Mouse (Mus musculus): ENCODE results near the gene Hoxc6. TPM values are rescaled to one million over a fixed set of nuclear protein-coding genes. Genes with fewer than 3 reads are reported as not detected.

Gene Hoxc6
- total RNA-seq, 2 experiments from 2014 or later: not detected

DNA sequence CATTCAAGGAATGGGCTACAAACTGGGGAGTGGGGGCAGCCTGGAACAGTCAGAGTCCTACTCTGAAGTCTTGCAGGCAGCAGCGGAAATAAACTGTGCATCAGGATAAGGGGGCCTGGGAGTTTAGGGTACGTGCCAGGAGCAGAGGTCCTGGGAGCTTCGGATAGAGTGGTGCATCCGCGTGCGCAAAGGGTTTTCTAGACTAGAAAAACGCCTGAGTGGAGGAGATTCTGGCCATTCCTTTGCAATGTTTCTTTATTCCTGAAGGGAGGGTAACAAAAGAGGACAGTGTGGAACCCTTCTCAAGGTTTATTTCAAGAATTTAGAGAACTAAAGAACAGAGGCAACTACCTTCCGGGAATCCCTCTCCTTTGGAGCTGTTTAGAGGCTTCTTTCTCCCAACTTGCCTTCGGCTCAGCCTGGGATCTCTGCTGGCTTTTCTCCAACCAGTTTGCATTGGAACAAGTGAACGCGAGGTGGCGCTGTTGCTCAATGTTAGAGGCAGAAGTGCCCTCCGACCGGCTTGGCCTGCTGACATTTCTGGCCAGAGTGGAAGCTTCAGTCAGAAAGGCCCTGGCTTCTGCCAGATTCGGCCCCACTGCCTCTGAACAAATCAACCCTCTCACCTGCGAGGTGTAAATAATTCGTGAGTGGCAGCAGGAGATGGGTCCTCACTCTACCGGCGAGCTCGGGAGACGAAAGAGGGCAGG, 10.8 kb upstream of the Hoxc6 start:
- DNase-seq (ENCODE audit: extremely low spot score in 1 of 2, low spot score in 1 of 2): peak; percentile 79 to 94

DNA sequence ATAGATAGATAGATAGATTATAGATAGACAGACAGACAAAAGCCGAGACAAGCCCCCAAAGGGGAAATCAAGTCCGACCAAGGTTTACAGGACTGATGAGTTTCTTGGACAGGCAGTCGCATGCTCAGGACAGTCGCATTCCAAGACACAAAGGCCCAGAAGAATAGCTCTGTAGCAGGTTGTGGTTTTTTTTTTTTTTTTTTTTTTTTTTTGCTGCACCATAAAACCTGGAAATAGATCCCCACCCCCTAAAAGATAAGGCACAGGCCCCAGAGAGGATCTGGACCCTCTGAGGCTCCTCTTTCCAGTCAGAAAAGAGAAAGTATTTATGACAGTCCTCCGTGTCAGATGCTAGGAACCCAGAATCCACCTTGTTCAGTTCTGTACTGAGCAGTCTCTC, 10.0 kb upstream of the Hoxc6 start:
- DNase-seq (ENCODE audit: extremely low spot score in 1 of 2, low spot score in 1 of 2): no peak

DNA sequence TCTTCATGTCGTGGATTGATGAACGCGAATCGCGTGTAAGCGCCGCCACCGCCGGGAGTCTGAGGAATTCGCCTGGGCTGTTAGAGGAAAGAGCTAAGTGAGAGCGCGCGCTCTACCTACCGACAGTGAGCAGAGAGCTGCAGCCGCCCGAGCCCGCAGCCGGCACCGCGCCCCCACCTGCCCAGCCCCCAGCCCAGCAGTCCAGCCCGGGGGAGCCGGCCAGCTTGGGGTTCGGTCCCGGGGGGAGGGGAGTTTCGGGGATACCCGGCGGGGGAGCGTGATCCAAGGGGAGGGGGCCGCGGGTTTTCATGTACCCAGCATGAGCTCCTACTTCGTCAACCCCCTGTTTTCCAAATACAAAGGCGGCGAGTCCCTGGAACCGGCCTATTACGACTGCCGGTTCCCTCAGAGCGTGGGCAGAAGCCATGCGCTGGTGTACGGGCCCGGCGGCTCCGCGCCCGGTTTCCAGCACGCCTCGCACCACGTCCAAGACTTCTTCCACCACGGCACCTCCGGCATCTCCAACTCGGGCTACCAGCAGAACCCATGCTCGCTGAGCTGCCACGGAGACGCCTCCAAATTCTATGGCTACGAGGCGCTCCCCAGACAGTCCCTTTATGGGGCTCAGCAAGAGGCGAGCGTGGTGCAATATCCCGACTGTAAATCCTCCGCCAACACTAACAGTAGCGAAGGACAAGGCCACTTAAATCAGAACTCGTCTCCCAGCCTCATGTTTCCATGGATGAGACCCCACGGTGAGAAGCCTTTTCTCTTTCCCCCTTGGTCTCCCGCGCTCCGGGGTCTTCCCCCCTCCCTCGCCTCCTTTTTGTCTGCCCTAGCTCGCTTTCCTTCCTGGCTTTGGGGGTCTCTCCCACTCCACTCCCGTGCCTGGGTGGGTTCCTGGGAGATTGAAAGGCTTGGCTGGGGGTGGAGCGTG, 7.3 kb upstream of the Hoxc6 start, which contains the start of gene Hoxc8:
Hoxc8 (plus strand) TSS at position 147 of the 937 bp plus-strand sequence.
- no peak for DNase-seq (ENCODE audit: extremely low spot score in 1 of 2, low spot score in 1 of 2)

DNA sequence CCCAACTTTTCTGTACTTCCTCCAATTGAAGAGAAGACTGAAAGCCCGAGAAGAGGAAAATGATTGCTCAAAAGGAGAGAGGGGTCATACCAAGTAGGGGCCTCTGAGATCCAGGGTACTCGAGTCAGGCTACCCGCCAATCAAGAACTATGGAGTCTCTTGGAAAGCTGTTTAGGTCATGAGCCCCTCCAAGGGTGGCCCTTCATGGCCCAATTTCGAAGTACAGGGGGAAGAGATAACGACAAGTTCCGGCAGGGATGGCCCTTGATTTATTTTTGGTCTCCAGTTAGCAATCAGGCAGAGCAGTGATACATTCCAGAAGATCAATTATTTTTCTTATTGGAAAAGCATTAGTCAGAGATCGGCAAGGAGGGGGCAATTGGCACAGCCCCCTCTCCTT, 6.3 kb upstream of the Hoxc6 start:
- no peak for DNase-seq (ENCODE audit: extremely low spot score in 1 of 2, low spot score in 1 of 2)

DNA sequence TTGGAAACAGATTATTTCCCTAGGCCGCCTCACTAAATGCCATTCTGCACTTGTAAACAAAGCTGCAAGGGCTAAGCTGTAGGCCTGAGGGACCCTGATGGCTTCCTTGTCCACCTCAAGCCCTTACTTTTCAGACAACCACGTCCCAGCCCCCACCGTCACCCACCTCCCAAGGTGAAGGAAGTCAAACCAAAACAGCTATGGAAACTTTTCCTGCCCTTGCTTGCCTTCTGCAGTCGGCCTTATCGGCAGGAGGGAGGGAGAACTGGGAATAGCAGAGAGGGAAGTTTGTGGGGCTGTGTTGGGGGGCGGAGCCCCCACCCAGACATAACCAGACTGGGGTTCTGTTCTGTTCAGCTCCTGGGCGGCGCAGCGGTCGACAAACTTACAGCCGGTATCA, 5.9 kb upstream of the Hoxc6 start:
- no peak for DNase-seq (ENCODE audit: extremely low spot score in 1 of 2, low spot score in 1 of 2)

DNA sequence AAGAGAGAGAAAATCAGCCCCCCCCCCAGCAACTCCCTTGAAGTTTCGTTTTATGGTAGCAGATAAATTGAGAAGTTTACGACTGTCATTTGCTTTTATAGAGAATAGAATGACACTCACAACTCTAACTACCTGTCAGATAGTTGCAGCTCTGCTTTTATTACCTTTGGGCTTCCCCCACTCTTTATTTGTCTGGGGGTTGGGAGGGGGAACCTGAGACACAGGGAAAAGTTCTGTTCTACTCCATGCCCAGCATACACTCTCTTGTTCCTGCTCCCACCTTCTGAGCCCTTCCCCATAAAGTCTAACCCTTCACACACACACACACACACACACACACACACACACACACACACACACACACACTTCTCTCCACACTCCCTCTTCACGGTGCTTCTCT, 5.2 kb upstream of the Hoxc6 start:
- DNase-seq (ENCODE audit: extremely low spot score in 1 of 2, low spot score in 1 of 2): no peak

DNA sequence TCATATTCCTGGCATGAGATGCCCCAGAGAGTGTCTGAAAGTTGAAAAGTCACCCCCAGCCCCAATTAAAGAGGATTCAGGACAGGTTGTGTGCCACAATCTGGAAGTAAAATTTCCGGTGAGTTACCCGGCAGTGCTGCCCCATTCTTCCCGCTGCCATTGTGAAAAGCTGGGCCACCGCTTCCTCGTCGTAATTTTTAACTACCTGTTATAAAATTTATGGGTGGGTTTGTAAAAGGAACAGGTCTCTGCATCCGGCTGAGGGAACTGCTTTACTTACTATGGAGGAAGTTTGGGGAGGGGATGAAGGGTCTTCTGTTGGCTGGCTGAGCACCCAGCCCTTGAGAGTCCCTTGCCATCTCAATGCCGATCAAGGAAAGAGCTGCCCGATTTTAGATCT, 1.5 kb upstream of the Hoxc6 start:
- DNase-seq (ENCODE audit: extremely low spot score in 1 of 2, low spot score in 1 of 2): no peak

DNA sequence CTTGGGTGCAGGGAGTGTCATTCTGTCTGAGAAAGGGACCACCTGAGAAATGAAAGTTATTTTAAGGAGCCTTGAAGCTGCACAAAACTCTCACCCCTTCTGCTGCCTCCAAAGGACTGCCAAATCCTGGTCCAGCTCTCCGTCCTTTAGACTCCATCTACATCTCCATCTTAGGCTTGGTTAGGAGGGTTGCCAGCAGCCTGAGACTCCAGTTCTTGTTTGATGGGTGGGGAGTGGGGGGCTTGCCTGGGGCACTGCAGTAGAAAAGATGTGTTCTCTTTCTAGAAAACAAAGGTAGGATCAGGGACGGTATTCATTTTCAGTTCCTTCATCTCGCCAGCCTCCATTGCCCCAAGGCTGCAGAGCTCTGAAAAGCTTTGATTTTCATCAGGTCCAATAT, 626 bp upstream of the Hoxc6 start:
- DNase-seq (ENCODE audit: extremely low spot score in 1 of 2, low spot score in 1 of 2): no peak

DNA sequence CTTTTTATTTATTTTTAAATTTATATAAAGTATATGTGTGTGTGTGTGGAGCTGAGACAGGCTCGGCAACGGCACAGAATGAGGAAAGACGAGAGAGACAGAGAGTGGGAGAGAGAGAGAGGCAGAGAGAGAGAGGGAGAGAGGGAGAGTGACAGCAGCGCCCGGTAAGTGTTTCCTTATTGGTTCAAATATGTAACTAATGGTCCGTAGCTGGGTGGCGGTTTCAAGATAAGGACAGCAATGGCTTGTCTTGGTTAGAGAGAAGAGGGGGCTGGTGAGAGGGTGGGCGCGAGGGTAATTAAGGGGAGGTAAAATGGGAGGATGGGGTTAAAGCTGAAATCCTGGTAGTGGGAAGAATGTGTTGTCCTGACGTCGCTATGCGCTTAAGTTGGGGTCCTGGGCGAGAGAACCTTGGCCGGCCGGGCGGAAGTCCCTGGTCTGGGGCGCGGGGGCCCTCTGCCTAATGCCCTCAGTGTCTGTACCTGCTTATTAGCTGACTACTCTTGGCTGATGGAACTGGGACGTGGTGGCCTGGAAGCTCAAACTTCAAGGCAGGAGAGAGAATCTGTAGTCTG, 638 bp downstream of the Hoxc6 start:
- DNase-seq (ENCODE audit: extremely low spot score in 1 of 2, low spot score in 1 of 2): no peak

DNA sequence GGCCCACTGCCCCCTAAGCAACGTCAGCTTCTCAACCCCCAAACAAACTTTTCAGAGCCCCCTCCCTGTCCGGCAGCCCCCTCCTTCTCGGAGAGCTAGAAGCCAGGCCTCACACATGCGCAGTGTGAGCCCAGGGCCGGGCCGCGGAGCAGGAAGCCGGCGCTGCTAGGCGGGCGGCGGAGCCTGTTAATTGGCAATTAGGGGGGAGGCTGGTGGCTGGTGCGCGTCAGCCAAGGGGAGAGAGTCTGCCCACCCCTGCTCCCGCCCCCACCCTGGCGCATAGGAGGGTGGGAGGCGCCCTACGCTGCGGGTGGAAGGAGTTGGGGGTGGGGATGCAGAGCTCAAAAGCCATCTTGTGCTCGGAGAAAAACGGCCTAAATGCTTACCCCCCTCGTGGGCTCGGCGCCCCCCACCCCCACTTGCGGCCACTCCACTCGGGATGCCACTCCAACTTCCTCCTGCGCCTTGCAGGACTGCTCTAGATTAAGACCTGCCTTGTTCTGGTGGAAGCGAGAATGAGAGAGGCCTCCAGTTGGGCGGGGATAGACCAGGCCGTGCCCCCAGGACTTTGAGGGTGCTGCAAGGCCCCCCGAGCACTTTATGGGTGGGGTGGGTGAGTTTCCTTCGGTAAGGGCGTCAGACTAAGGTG, 1.2 kb downstream of the Hoxc6 start:
- DNase-seq (ENCODE audit: extremely low spot score in 1 of 2, low spot score in 1 of 2): no peak

DNA sequence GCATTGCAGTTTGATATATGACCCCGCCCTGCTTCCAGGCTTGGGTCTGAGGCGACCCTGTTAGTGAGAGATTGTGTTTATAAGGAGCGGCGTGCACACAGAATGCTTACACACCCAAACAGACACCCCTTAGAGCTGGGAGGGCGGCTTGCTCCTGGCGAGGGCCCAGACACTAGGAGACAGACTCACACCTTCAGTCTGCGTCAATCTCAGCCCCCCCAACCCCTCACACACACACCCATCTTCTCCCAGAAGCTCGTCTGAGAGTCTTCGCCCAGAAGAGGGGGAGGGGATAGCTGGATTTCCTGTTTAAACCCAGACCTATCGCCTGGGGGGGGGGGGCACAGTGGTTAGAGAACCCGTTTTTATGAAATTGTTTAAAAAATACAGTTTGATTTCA, 1.9 kb downstream of the Hoxc6 start:
- DNase-seq (ENCODE audit: extremely low spot score in 1 of 2, low spot score in 1 of 2): no peak

DNA sequence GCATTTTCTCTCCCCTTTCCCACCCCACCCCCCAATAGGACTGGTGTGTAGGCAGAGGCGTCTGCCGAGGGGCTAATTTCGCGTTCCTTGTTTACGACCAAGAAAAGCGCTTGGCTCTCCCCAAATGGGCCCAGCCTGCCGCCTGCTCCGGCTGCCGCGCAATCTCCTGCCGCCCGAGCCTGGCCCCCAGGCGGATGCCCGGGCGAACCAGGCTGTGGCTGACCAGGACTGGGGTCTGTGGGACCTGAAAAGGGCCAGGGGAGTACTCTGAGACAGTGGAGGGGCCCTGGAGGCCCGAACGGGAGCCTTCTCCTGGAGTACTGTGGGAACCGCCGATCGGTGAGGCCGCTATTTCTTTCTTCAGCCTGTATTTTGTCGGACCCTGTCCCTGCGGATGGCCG, 2.4 kb downstream of the Hoxc6 start:
- no peak for DNase-seq (ENCODE audit: extremely low spot score in 1 of 2, low spot score in 1 of 2)

DNA sequence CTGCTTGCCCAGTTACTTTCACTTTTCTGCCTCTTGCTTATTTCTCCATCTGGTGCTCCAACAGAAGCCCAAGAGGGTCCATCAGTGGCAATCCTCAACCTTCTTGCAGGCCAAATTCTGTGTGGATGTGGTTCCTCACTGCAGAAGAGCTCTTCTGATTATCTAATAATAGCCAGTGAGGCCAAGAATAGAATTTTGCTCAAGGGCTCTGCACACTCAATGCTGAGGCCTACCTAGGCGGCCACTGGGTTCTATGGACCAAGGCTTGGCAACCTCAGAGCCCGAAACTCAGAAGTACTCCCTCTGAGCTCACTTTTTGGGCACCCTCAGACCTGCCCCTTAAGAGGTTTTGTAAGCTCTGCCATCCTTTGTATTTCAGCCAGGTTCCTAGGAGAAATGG, 3.3 kb downstream of the Hoxc6 start:
- DNase-seq (ENCODE audit: extremely low spot score in 1 of 2, low spot score in 1 of 2): no peak

DNA sequence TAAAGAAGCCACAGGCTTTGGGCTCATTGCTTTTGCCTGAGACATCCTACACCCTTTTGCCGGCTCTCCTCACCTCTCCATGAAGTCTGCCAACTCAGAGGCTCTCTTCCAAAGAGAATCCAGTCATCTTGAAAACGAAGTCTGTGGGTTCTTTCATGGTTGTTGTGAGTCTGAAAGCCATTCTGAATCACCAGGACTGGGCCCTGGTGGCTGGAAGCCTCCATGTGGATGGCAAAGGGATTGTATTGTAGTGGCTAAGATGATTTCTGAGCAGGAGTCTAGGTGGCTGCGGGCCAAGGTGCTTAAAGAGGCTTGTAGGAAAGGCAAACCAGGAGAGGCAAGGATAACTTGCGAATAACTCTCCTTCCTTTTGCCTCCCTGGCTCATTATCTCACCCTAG, 4.1 kb downstream of the Hoxc6 start:
- no peak for DNase-seq (ENCODE audit: extremely low spot score in 1 of 2, low spot score in 1 of 2)

DNA sequence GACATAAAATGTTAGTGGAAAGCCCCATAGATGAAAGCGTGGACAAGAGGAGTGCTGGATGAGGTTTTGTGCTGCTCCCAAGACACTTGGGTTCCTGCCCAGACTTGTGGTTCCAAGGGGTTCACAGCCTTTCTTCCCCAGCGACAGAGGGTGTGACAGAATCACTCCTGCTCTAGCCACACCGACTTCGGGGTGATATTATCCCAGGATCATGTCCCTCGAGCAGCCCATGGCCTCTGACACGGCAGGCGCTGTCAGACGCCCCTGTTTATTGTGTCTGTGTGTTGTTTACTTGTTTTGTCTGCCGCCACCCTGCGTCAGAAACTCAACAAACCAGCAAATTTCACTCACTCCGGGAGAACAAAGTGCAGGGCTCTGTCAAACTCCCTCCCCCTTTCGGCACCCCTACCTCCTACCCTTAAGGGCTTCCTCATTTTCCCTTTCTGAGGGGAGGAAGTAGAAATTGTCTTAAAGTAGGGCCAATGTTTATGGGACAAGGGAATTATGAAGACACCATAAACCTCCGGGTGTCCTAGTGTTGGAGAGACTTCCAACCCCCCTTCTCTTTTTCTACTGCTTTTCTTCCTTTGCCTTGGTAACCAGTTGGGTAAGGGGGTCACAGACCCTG, 4.9 kb downstream of the Hoxc6 start:
- no peak for DNase-seq (ENCODE audit: extremely low spot score in 1 of 2, low spot score in 1 of 2)

DNA sequence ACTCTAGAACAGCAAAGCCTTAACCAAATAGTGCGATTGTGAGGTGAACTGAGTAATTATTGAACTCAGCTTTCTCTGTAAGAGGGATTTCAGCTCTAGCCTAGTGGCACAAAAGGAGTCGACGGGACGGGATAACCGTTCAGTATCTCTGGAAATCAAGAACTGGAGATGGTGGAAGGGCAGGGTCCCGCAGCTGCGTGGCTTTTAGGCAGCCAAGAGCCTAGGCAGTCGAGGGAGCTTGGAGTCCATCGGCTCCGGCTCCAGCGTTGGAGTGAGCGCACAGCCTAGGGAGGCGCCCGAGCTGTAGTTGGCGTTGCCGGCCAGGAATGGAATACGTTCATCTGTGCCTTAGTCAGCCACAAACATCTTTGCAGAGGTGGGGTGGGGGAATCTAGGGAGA, 7.3 kb downstream of the Hoxc6 start:
- DNase-seq (ENCODE audit: extremely low spot score in 1 of 2, low spot score in 1 of 2): no peak

DNA sequence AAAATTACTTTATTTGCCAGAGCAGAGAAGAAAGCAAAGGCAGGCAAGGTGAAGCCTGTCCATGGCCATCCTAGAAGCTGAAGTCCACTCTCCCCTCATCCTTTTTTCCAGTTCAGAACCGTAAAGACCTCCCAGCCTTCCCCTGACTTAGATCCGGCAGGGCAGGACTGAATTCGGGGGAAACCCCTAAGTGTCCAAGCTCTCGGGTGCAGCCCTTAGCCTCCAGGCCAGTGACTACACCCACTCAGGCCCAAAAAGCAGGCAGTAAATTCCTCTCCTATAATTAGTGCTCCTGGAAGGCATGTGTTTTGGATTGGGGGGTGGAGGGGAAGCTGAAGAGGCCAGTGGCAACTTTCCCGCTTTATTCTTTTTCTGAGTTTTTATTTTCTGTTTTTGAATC, 7.7 kb downstream of the Hoxc6 start:
- no peak for DNase-seq (ENCODE audit: extremely low spot score in 1 of 2, low spot score in 1 of 2)

DNA sequence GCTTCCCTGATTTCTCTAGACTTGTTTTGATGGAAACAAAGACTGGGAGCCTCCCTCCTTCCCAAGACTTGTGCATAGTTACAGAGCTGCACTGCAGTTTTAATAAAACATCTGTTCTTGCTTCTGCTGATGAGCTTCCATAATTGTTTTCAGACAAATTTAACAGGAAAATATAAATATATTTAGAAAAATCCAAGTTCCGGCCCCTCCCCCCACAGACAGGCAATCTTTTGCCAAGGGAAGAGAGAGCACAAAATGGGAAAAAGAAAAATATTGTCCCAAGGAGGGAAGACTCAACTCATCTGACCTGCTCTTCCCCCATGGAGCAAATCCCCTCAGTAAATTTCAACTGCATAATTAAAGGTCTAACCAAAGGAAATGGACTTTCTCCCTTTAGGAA, 8.3 kb downstream of the Hoxc6 start:
- no peak for DNase-seq (ENCODE audit: extremely low spot score in 1 of 2, low spot score in 1 of 2)

DNA sequence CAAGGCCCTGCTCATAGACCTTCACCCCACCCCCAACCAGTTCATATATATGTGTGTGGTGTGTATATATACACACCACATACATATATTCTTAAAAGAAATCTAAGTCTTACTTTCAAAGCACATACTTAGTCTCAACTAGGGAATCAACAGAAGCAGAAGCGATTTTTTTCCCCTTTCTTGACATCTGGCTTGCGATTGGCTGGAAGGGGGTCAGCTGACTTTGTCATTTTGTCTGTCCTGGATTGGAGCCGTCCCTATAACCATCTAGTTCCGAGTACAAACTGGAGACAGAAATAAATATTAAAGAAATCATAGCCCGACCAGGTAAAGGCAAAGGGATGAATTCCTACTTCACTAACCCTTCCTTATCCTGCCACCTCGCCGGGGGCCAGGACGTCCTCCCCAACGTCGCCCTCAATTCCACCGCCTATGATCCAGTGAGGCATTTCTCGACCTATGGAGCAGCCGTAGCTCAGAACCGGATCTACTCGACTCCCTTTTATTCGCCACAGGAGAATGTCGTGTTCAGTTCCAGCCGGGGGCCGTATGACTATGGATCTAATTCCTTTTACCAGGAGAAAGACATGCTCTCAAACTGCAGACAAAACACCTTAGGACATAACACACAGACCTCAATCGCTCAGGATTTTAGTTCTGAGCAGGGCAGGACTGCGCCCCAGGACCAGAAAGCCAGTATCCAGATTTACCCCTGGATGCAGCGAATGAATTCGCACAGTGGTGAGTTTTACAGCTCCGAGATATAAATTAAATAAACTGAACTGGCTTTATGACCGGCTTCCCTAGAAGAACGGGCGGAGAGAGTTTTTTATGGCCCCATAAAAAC, 11.4 kb downstream of the Hoxc6 start:
- DNase-seq (ENCODE audit: extremely low spot score in 1 of 2, low spot score in 1 of 2): no peak

All from layer of hippocampus, postnatal 25 days (tissue).